ENCODE assay signal across 20 mouse cellular contexts in genomic region chrX:134359336-134359735, GRCm38 (mm10). TPM values are rescaled to one million over a fixed set of nuclear protein-coding genes. Genes with fewer than 3 reads are reported as not detected.
DNase-seq lines count a peak whose midpoint lies in the region; ATAC-seq and TF ChIP-seq lines count a peak whose summit lies in the region.
"Had no signal": no experiment of that assay in that cellular context is flagged by ENCODE, and none has a peak within 500 bp of the region (broad histone marks: within the 10 kb centered on the region; RNA-seq: fewer than 3 reads in every experiment).

No protein-coding gene starts in this region.

- H3K9ac ChIP-seq in liver, adult 2 months (ENCODE audit: low read depth, low read length) = no peak overlapping the region
- H3K9ac ChIP-seq in liver, embryonic 12.5 days = no peak overlapping the region
- no peak overlapping the region for H3K9ac ChIP-seq in midbrain, embryonic 13.5 days (replicated peaks)
- H3K9ac ChIP-seq: limb, embryonic 15.5 days; liver, postnatal 0 days had no signal

- H3K9me3 ChIP-seq in liver, embryonic 12.5 days (replicated peaks) = no peaks in the 10 kb centered on the region
- H3K9me3 ChIP-seq in midbrain, embryonic 13.5 days = no peaks in the 10 kb centered on the region
- H3K9me3 ChIP-seq: limb, embryonic 15.5 days; midbrain, embryonic 10.5 days had no signal

- DNase-seq in liver, adult 2 months (ENCODE audit: extremely low read depth, low read depth, low spot score) = peak; percentile 13
- peak; percentile 56 for DNase-seq in lung, postnatal 14 days
- DNase-seq in layer of hippocampus, postnatal 10 days (ENCODE audit: low spot score in 2 of 2) = no peak
- DNase-seq in layer of hippocampus, adult 18-20 months (ENCODE audit: low spot score in 2 of 2) = no peak
- no peak for DNase-seq in spleen, postnatal 4 days (ENCODE audit: low spot score in 2 of 2)
- DNase-seq: cerebellum, adult 2 months; heart, adult 18-20 months; heart, postnatal 4 days; kidney, adult 11 months; liver, postnatal 0 days; right cerebral cortex, postnatal 4 days had no signal

- TF ChIP-seq POLR2A in liver, adult 2 months (IDR thresholded peaks at IDR 0.05; ENCODE audit: extremely low read depth, insufficient read depth, low read length) = no peak

- no peaks in the 10 kb centered on the region for H3K4me1 ChIP-seq in liver, adult 2 months (ENCODE audit: control insufficient read depth, insufficient read depth, low read length)
- H3K4me1 ChIP-seq in liver, embryonic 12.5 days = no peaks in the 10 kb centered on the region
- H3K4me1 ChIP-seq in midbrain, embryonic 13.5 days (replicated peaks) = no peaks in the 10 kb centered on the region
- H3K4me1 ChIP-seq: limb, embryonic 15.5 days; midbrain, embryonic 10.5 days had no signal

- TF ChIP-seq CTCF in liver, adult 2 months (IDR thresholded peaks at IDR 0.05; ENCODE audit: low read depth, low read length) = no peak

- WGBS in liver, adult 2 months = 41% methylated on average over 4 of the region's 4 CpGs
- WGBS in liver, embryonic 12.5 days (ENCODE audit: insufficient replicate concordance) = 79% methylated on average over 4 of the region's 4 CpGs
- 79% methylated on average over 4 of the region's 4 CpGs for WGBS in midbrain, embryonic 13.5 days

- no peak for ATAC-seq in liver, embryonic 12.5 days
- peak; percentile 93 for ATAC-seq in granulocyte monocyte progenitor cell, adult 5-6 weeks (replicated peaks; ENCODE audit: poor library complexity, severe bottlenecking)
- no peak for ATAC-seq in midbrain, embryonic 13.5 days
- ATAC-seq: CD4-positive, CD25-positive, alpha-beta regulatory T cell, adult 4 months; hindbrain, postnatal 0 days; liver, postnatal 0 days had no signal

- no peaks in the 10 kb centered on the region for H3K36me3 ChIP-seq in liver, adult 2 months (ENCODE audit: control insufficient read depth, insufficient read depth, low read length)
- peaks cover 29% of the 10 kb centered on the region for H3K36me3 ChIP-seq in liver, embryonic 12.5 days
- no peaks in the 10 kb centered on the region for H3K36me3 ChIP-seq in midbrain, embryonic 13.5 days

- no peaks in the 10 kb centered on the region for H3K27me3 ChIP-seq in liver, adult 2 months (ENCODE audit: control insufficient read depth, insufficient read depth, low read length)
- no peaks in the 10 kb centered on the region for H3K27me3 ChIP-seq in liver, embryonic 12.5 days (replicated peaks)
- no peaks in the 10 kb centered on the region for H3K27me3 ChIP-seq in midbrain, embryonic 13.5 days
- H3K27me3 ChIP-seq: limb, embryonic 15.5 days had no signal

- no peaks in the 10 kb centered on the region for H3K79me2 ChIP-seq in liver, adult 2 months (ENCODE audit: control insufficient read depth, insufficient read depth, low read length)

- no peak overlapping the region for H3K4me2 ChIP-seq in liver, embryonic 12.5 days
- H3K4me2 ChIP-seq in midbrain, embryonic 13.5 days (replicated peaks) = no peak overlapping the region
- H3K4me2 ChIP-seq: limb, embryonic 15.5 days had no signal

- no peak overlapping the region for H3K27ac ChIP-seq in liver, adult 2 months (replicated peaks; ENCODE audit: insufficient read depth, low read depth, low read length)
- no peak overlapping the region for H3K27ac ChIP-seq in liver, embryonic 12.5 days
- no peak overlapping the region for H3K27ac ChIP-seq in midbrain, embryonic 13.5 days
- H3K27ac ChIP-seq: hindbrain, postnatal 0 days; kidney, postnatal 0 days; layer of hippocampus, adult 2 months; limb, embryonic 15.5 days; midbrain, embryonic 10.5 days had no signal

- no peak overlapping the region for H3K4me3 ChIP-seq in liver, adult 2 months (ENCODE audit: insufficient read depth, low read depth, low read length)
- no peak overlapping the region for H3K4me3 ChIP-seq in liver, embryonic 12.5 days
- H3K4me3 ChIP-seq in midbrain, embryonic 13.5 days (replicated peaks) = no peak overlapping the region
- H3K4me3 ChIP-seq: layer of hippocampus, adult 2 months; limb, embryonic 15.5 days; midbrain, embryonic 10.5 days had no signal

RNA-seq across cellular contexts. Expression of gene Drp2, which starts 45.0 kb away (rescaled TPM):
- under 0.01 TPM in 1 of 2 replicates, not detected in the other for total RNA-seq in liver, adult 2 months (2014; rRNA removed)
- not detected in 2 replicates for polyA plus RNA-seq in liver, adult 2 months (2012; rRNA removed)
- 0.15 and 0.31 TPM in 2 replicates for polyA plus RNA-seq in liver, embryonic 12.5 days (2016; fragmentation: Nextera tagmentation; extraction: Ambion mirVana)
- total RNA-seq in granulocyte monocyte progenitor cell, adult 5-6 weeks (2014; fragmentation: Nextera tagmentation) = 1.4 TPM in 1 of 2 replicates, not detected in the other
- 0.17 and 0.77 TPM in 2 replicates for total RNA-seq in granulocyte monocyte progenitor cell, adult 5-6 weeks (2017)
- 10 to 100 TPM; 40.3 to 40.6 TPM for total RNA-seq in layer of hippocampus, postnatal 10 days (2021)
- 10 to 100 TPM; 32.1 to 47.9 TPM for total RNA-seq in layer of hippocampus, adult 18-20 months (2021)
- 19.7 and 21.4 TPM in 2 replicates for polyA plus RNA-seq in midbrain, embryonic 13.5 days (2015; fragmentation: Nextera tagmentation; extraction: Ambion mirVana)
- polyA plus RNA-seq: CD4-positive, CD25-positive, alpha-beta regulatory T cell, adult 4 months had no signal

RNA-seq across cellular contexts. Expression of gene Cenpi, which starts 51.5 kb away (rescaled TPM):
- 0.18 and 0.47 TPM in 2 replicates for total RNA-seq in liver, adult 2 months (2014; rRNA removed)
- polyA plus RNA-seq in liver, adult 2 months (2012; rRNA removed) = not detected in 2 replicates
- polyA plus RNA-seq in liver, embryonic 12.5 days (2016; fragmentation: Nextera tagmentation; extraction: Ambion mirVana) = 23.3 and 29.2 TPM in 2 replicates
- 19.2 and 35.9 TPM in 2 replicates for total RNA-seq in granulocyte monocyte progenitor cell, adult 5-6 weeks (2014; fragmentation: Nextera tagmentation)
- 34.8 and 40.2 TPM in 2 replicates for total RNA-seq in granulocyte monocyte progenitor cell, adult 5-6 weeks (2017)
- total RNA-seq in layer of hippocampus, postnatal 10 days (2021) = 1 to 10 TPM; 1.4 to 1.9 TPM
- total RNA-seq in layer of hippocampus, adult 18-20 months (2021) = under 1 TPM in 1 of 2 experiments, not detected in 1; 0.25 TPM
- 10.1 and 11.8 TPM in 2 replicates for polyA plus RNA-seq in midbrain, embryonic 13.5 days (2015; fragmentation: Nextera tagmentation; extraction: Ambion mirVana)

Comparison
In these comparisons a context has a peak if more than half of its experiments do, and no peak if none do; other contexts are left out.
1. DNase-seq: peak in liver, adult 2 months (single experiment) and lung, postnatal 14 days (single experiment); none in layer of hippocampus, postnatal 10 days (0 of 2), layer of hippocampus, adult 18-20 months (0 of 2) and spleen, postnatal 4 days (0 of 2).
2. RNA of gene Drp2, which starts 45.0 kb away (total RNA-seq): 32.1 to 47.9 TPM in layer of hippocampus, adult 18-20 months and 40.3 to 40.6 TPM in layer of hippocampus, postnatal 10 days; 0.17 to 1.4 TPM in granulocyte monocyte progenitor cell, adult 5-6 weeks and under 0.01 TPM in liver, adult 2 months; every median in the first group is over 10 times any median in the second.
3. RNA of gene Cenpi, which starts 51.5 kb away (total RNA-seq): 19.2 to 40.2 TPM in granulocyte monocyte progenitor cell, adult 5-6 weeks; 1.4 to 1.9 TPM in layer of hippocampus, postnatal 10 days, 0.25 TPM in layer of hippocampus, adult 18-20 months and 0.18 to 0.47 TPM in liver, adult 2 months; every median in the first group is over 4 times any median in the second.